Mouse (Mus musculus) limb, embryonic 11.5 days (tissue): ENCODE measurements around the gene Acsl6. TPM values are rescaled to one million over a fixed set of nuclear protein-coding genes. Genes with fewer than 3 reads are reported as not detected.
"Not testable (repeated sequence)": the region's sequence is repeated elsewhere in the genome, so short reads cannot be mapped to it uniquely, and the experiment has no call there.

Source experiments
- ATAC-seq: fragments of 200-750 bp; cut with Nextera tagmentation; 2 replicates; pipeline ENCODE4 v1.8.0; 2017; ENCODE audit warnings: low read depth; ENCODE audit not compliant: insufficient number of reproducible peaks, low FRiP score, low TSS enrichment
- DNase-seq: peaks from one replicate; pipeline ENCODE4 v3.0.0-alpha.2; 2015; ENCODE audit warnings: low spot score
- H3K27ac ChIP-seq: fragments of 300-500 bp; sonication (generic); replicated peaks from 2 replicates; pipeline ENCODE4 v1.5.1; 2014; ENCODE audit warnings: low read depth, mild to moderate bottlenecking, low read length
- H3K27me3 ChIP-seq: fragments of 300-500 bp; sonication (generic); 2 replicates; pipeline ENCODE4 v1.6.1; 2014; ENCODE audit warnings: mild to moderate bottlenecking, low read length, mixed read lengths; ENCODE audit not compliant: control insufficient read depth, insufficient read depth
- H3K36me3 ChIP-seq: fragments of 300-500 bp; sonication (generic); 2 replicates; pipeline ENCODE4 v1.6.1; 2014; ENCODE audit warnings: mild to moderate bottlenecking, low read length, moderate library complexity, mixed read lengths; ENCODE audit not compliant: control insufficient read depth, insufficient read depth
- H3K4me1 ChIP-seq: fragments of 300-500 bp; sonication (generic); 2 replicates; pipeline ENCODE4 v1.6.1; 2014; ENCODE audit warnings: low read length, mixed read lengths; ENCODE audit not compliant: control insufficient read depth, insufficient read depth
- H3K4me2 ChIP-seq: fragments of 300-500 bp; sonication (generic); 2 replicates; pipeline ENCODE4 v1.6.1; 2014; ENCODE audit warnings: low read depth, mild to moderate bottlenecking, moderate library complexity; ENCODE audit not compliant: severe bottlenecking
- H3K4me3 ChIP-seq: fragments of 300-500 bp; sonication (generic); 2 replicates; pipeline ENCODE4 v1.5.1; 2014; ENCODE audit warnings: low read depth, low read length
- H3K9ac ChIP-seq: fragments of 300-500 bp; sonication (generic); 2 replicates; pipeline ENCODE4 v1.6.1; 2014; ENCODE audit warnings: mild to moderate bottlenecking, low read length
- H3K9me3 ChIP-seq: fragments of 300-500 bp; sonication (generic); 2 replicates; pipeline ENCODE4 v1.6.1; 2016; ENCODE audit warnings: low read length; ENCODE audit not compliant: control insufficient read depth
- WGBS: fragments of 180-500 bp; shearing (Covaris S2); extraction: QIAGEN DNeasy Blood & Tissue Kit; methylation state at CpG from one replicate; pipeline ENCODE4 v1.1.7; 2014; 5-methylcytosine and 5-hydroxymethylcytosine counted together
- polyA plus RNA-seq: library from polyadenylated mRNA; unstranded; fragments of >200 nt; fragmentation: Nextera tagmentation; extraction: Ambion mirVana; gene quantifications from 2 replicates; pipeline ENCODE4 v1.2.1, GENCODE M21; 2014

Acsl6 gene
- polyA plus RNA-seq, 1 experiment from 2014 or later: 1.5 TPM

DNA sequence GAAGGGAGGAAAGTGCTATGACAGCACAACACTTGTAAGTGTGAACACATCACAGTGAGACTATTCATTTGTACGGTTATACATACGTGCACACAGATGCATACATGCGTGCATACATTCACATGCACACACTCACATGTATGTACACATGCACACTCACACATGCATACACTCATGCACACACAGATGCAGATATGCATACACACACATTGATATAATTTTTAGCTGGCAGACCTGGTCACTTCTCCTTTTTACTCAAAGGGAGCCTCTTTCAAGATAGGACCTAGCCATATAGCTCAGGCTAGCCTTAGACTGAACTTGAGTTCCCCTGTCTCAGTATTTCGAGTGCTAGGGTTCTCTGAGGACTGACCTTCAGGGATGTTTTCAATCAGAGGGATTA, 87.7 kb downstream of the Acsl6 start:
- no peak for DNase-seq
- no peak overlapping the region for H3K4me3 ChIP-seq
- 84% methylated on average over 4 of the region's 4 CpGs for WGBS
- H3K9me3 ChIP-seq: no peaks in the 10 kb centered on the region
- ATAC-seq: no peak
- H3K27me3 ChIP-seq: no peaks in the 10 kb centered on the region
- H3K4me1 ChIP-seq: no peaks in the 10 kb centered on the region
- H3K36me3 ChIP-seq: no peaks in the 10 kb centered on the region
- H3K9ac ChIP-seq: no peak overlapping the region
- H3K4me2 ChIP-seq: no peak overlapping the region
- no peak overlapping the region for H3K27ac ChIP-seq

DNA sequence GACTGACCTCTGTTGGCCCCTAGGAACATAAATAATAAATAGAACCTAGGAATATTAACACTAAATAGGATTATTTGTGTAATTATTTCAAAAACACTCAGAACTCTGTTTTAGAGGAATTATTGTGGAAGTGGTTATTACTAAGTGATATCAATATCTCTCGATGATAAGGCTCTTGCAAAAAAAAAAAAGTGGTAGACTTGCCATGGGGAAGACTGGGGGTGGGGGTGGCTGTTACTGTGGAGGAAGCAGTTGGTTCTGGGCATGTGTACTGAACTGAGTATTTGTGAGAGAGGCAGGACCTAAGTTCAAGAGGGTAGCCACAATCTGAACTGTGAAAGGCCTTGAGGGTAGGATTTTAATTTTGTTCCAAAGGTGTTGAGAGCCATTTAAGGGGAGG, 93.1 kb downstream of the Acsl6 start:
- WGBS: 83% methylated on average over 1 of the region's 1 CpGs
- Histone ChIP-seq H3K9ac (no peak overlapping the region), H3K9me3 (no peaks in the 10 kb centered on the region), H3K27me3 (no peaks in the 10 kb centered on the region), H3K36me3 (no peaks in the 10 kb centered on the region), H3K4me2 (no peak overlapping the region), H3K27ac (no peak overlapping the region), H3K4me3 (no peak overlapping the region), H3K4me1 (no peaks in the 10 kb centered on the region)
- ATAC-seq (no peak), DNase-seq (no peak)

DNA sequence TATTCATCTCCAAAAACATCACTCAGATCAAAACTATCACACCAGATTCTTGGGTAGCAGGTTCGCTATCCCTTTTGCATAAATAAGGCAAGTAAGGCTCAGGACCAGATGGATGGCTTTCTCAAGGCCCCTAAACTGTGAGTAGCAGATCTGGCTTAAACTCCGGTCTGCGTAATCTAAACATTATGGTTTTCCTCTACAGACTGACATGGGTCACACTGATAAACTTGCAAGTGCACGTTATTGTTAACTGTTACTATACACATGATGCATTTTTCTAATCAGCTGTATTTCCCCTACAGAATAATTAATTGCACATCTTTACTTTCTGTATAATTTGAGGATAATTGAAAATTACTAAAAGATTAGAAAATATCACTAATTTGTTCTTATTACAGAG, 94.5 kb downstream of the Acsl6 start:
- H3K27ac ChIP-seq: no peak overlapping the region
- 86% methylated on average over 4 of the region's 4 CpGs for WGBS
- no peaks in the 10 kb centered on the region for H3K4me1 ChIP-seq
- ATAC-seq: no peak
- H3K4me3 ChIP-seq: no peak overlapping the region
- no peak for DNase-seq
- H3K36me3 ChIP-seq: no peaks in the 10 kb centered on the region
- no peak overlapping the region for H3K4me2 ChIP-seq
- no peak overlapping the region for H3K9ac ChIP-seq
- H3K27me3 ChIP-seq: no peaks in the 10 kb centered on the region
- H3K9me3 ChIP-seq: no peaks in the 10 kb centered on the region

DNA sequence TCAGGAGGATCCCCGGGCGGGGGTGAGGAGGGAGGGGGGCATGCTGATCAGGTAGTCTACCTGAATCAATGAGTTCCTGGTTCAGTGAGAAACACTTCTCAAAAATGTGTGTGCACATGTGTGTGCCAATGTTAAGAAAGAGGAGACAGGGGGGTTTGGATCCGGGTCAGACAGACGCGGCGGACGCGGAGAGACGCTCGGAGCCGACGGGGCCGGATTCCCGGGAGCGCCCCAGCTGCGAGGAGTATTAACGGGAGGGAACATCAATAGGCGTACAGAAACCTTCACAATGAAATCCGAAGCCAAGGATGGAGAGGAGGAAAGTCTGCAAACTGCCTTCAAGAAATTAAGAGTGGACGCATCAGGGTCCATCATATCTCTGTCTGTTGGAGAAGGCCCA, 97.2 kb downstream of the Acsl6 start:
- H3K27me3 ChIP-seq, H3K4me3 ChIP-seq, H3K9me3 ChIP-seq, ATAC-seq, H3K36me3 ChIP-seq, H3K27ac ChIP-seq, DNase-seq, H3K9ac ChIP-seq, H3K4me1 ChIP-seq, H3K4me2 ChIP-seq: not testable (repeated sequence)
- 93% methylated on average over 20 of the region's 20 CpGs for WGBS

DNA sequence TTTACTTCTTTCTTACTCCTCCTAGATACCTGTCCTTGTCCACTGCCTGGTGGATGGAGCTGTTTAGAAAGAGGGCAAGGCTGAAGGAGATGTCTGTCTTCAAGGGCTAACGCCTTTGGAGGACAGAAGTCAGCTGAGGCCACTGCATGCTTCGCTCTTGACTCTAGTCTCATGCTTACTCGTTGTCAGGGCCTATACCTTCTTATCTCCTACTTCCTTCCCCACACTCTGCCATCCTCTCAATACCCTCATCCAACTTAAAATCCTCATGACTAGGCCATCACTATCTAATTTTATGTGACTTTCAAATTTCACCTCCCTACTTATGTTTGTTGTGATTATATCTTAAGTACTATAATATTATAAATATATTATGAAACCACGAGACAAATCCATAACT, 101.3 kb downstream of the Acsl6 start:
- no peaks in the 10 kb centered on the region for H3K9me3 ChIP-seq
- ATAC-seq: no peak
- no peak for DNase-seq
- H3K9ac ChIP-seq: no peak overlapping the region
- no peak overlapping the region for H3K27ac ChIP-seq
- no peak overlapping the region for H3K4me3 ChIP-seq
- H3K36me3 ChIP-seq: no peaks in the 10 kb centered on the region
- H3K4me1 ChIP-seq: no peaks in the 10 kb centered on the region
- 81% methylated on average over 4 of the region's 4 CpGs for WGBS
- no peak overlapping the region for H3K4me2 ChIP-seq
- no peaks in the 10 kb centered on the region for H3K27me3 ChIP-seq

DNA sequence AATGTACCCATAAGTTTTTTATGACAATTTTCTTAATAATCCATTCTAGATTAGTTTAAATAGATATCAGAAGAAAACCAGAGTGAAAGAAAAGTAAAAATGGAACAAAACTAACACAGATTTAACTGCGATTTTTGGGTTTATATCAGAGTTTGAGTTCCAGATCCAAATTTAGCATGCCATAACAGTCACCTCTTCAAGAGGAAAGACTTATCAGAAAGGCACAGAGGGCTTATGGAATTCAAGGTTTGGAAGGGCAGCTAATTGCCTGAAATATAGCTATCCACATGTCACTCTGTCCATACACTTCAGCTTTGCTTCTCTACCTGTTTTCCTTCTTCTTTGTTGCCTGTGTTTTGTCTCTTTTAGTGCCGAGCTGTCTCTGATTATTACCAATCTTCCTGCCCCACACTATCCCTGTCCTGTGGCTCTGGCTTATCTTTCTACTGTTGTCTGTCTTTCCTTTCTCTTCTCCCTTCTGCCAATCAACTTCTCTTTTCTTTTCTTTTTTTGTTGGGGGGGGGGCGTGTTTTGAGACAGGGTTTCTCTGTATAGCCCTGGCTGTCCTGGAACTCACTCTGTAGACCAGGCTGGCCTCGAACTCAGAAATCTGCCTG, 103.4 kb downstream of the Acsl6 start:
- Histone ChIP-seq H3K27me3 (no peaks in the 10 kb centered on the region), H3K36me3 (no peaks in the 10 kb centered on the region), H3K4me2 (no peak overlapping the region), H3K4me1 (no peaks in the 10 kb centered on the region), H3K4me3 (no peak overlapping the region), H3K27ac (no peak overlapping the region), H3K9ac (no peak overlapping the region), H3K9me3 (no peaks in the 10 kb centered on the region)
- DNase-seq: no peak
- WGBS: 80% methylated on average over 4 of the region's 4 CpGs
- no peak for ATAC-seq

DNA sequence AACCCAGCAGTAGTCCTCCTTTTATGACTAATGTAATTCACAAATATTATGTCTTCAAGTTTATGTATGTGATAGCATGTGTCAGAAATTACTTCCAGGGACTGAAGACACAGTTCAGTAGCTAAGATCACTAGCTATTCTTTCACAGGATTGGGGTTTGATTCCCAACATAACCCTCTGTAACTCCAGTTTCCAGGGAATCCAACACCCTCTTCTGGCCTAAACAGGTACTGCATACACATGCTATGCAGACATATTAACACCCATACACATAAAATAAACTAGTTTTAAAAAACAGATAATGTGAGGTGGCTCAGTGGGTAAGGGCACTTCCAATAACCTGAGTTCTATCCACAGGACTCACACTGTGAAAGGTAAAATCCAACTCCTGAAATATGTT, 107.0 kb downstream of the Acsl6 start:
- ATAC-seq (no peak), DNase-seq (no peak)
- H3K27me3 ChIP-seq: no peaks in the 10 kb centered on the region

DNA sequence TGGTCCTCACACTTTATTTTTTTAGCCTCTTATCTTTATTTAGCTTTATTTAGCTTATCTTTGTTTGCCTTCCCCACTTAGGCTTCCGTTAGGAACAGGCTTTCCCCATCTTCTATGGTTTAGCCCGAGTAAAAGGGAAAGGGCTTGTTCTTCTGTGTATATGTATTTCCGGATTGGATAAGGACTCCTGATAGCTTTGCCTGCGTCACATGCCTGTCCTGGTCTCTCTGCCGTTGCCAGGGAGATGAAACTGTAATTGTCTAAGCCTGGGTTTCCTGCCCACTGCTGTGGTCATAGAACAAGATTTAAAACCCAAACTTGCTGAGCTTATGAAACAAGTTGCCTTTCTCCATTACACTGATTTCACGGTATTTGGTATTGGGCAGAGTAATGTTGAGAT, 109.4 kb downstream of the Acsl6 start:
- H3K4me3 ChIP-seq: no peak overlapping the region
- no peak for DNase-seq
- H3K27ac ChIP-seq: no peak overlapping the region
- no peaks in the 10 kb centered on the region for H3K36me3 ChIP-seq
- H3K9ac ChIP-seq: no peak overlapping the region
- H3K4me2 ChIP-seq: no peak overlapping the region
- H3K9me3 ChIP-seq: no peaks in the 10 kb centered on the region
- ATAC-seq: no peak
- no peaks in the 10 kb centered on the region for H3K4me1 ChIP-seq
- H3K27me3 ChIP-seq: no peaks in the 10 kb centered on the region
- WGBS: 62% methylated on average over 6 of the region's 6 CpGs

More for the DNA sequence above, 107.0 kb downstream of the Acsl6 start:
- H3K4me2 ChIP-seq: no peak overlapping the region
- no peak overlapping the region for H3K27ac ChIP-seq
- H3K9me3 ChIP-seq: no peaks in the 10 kb centered on the region
- no peak overlapping the region for H3K4me3 ChIP-seq
- no peaks in the 10 kb centered on the region for H3K36me3 ChIP-seq
- H3K4me1 ChIP-seq: no peaks in the 10 kb centered on the region
- H3K9ac ChIP-seq: no peak overlapping the region
